Mouse (Mus musculus) forebrain, embryonic 10.5 days (tissue): ENCODE results near the gene Lrrc3b. TPM values are rescaled to one million over a fixed set of nuclear protein-coding genes. Genes with fewer than 3 reads are reported as not detected.

Source experiments
- DNase-seq: peaks from one replicate; pipeline ENCODE4 v3.0.0-alpha.2; 2017; ENCODE audit warnings: low spot score; ENCODE audit errors: extremely low spot score
- H3K27ac ChIP-seq: fragments of 300-500 bp; sonication (generic); 2 replicates; pipeline ENCODE4 v1.5.1; 2016; ENCODE audit warnings: mild to moderate bottlenecking
- H3K27me3 ChIP-seq: fragments of 300-500 bp; sonication (generic); 2 replicates; pipeline ENCODE4 v1.6.1; 2016; ENCODE audit warnings: mild to moderate bottlenecking; ENCODE audit not compliant: poor library complexity, severe bottlenecking
- H3K36me3 ChIP-seq: fragments of 300-500 bp; sonication (generic); replicated peaks from 2 replicates; pipeline ENCODE4 v1.6.1; 2016; ENCODE audit warnings: mild to moderate bottlenecking, moderate library complexity
- H3K4me1 ChIP-seq: fragments of 300-500 bp; sonication (generic); 2 replicates; pipeline ENCODE4 v1.6.1; 2016
- H3K4me3 ChIP-seq: fragments of 300-500 bp; sonication (generic); 2 replicates; pipeline ENCODE4 v1.5.1; 2016; ENCODE audit warnings: mild to moderate bottlenecking, moderate library complexity
- H3K9me3 ChIP-seq: fragments of 300-500 bp; sonication (generic); 2 replicates; pipeline ENCODE4 v1.6.1; 2016; ENCODE audit warnings: mild to moderate bottlenecking, moderate library complexity
- WGBS: fragments of 180-500 bp; shearing (Covaris S2); methylation state at CpG from one replicate; pipeline ENCODE4 v1.1.7; 2016; 5-methylcytosine and 5-hydroxymethylcytosine counted together
- polyA plus RNA-seq: library from polyadenylated mRNA; unstranded; fragments of >200 nt; fragmentation: Nextera tagmentation; extraction: Ambion mirVana; gene quantifications from 2 replicates; pipeline ENCODE4 v1.2.1, GENCODE M21; 2016

Lrrc3b gene
- polyA plus RNA-seq, 1 experiment from 2014 or later: 1.7 TPM

GRCm38 (mm10) chr14:15319399-15319915 is 119.3 kb downstream of the Lrrc3b start:
- Histone ChIP-seq H3K4me1 (no peaks in the 10 kb centered on the region), H3K36me3 (no peaks in the 10 kb centered on the region), H3K4me3 (no peak overlapping the region), H3K27me3 (no peaks in the 10 kb centered on the region), H3K9me3 (no peaks in the 10 kb centered on the region), H3K27ac (no peak overlapping the region)
- no peak for DNase-seq

- no peaks in the 10 kb centered on the region for H3K27me3 ChIP-seq
- H3K4me3 ChIP-seq: no peak overlapping the region
- 84% methylated on average over 2 of the region's 2 CpGs for WGBS
- DNase-seq: no peak
- no peaks in the 10 kb centered on the region for H3K4me1 ChIP-seq
- no peak overlapping the region for H3K27ac ChIP-seq
- H3K36me3 ChIP-seq: no peaks in the 10 kb centered on the region
- no peaks in the 10 kb centered on the region for H3K9me3 ChIP-seq
These were observed 130.2 kb downstream of the Lrrc3b start for GRCm38 (mm10) chr14:15308576-15308975.
